Mouse (Mus musculus) c-Kit-positive CD71-positive TER-119-positive erythroid progenitor cells, embryonic 14.5 days (primary cell): ENCODE data around the gene Rps21.

Experiments used
- DNase-seq: peaks from one replicate; pipeline ENCODE4 v3.0.0-alpha.2; 2013; ENCODE audit warnings: low spot score

Gene Rps21

DNA sequence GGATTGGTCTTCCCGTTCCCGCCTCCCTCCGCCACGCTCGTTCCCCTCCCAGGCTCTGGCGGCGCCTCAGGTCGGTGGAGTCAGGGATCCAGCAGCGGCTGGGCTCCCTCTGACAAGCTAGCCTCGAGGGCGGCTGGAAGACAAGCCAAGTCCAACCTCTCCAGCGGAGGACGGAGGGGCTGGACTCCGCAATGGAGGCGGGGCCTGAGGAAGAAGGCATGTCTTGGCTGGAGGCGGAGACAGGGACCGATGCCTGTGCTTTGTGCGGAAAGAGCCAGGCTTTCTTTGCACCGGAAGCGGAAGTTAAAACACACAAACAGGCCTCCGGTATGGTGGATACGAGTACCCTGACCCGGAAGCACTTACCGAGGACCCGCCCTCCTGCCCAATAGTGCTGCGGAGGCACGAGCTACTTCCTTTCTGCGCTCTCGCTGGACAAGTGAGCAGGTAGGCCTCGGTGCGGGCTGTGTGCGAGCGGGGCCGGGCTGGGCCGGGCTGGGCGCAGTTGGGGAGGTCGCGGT, at the start of gene Rps21:
Gene Rps21 (plus strand): TSS at position 377 of the 521 bp plus-strand sequence.
- peak; percentile 98 for DNase-seq

DNA sequence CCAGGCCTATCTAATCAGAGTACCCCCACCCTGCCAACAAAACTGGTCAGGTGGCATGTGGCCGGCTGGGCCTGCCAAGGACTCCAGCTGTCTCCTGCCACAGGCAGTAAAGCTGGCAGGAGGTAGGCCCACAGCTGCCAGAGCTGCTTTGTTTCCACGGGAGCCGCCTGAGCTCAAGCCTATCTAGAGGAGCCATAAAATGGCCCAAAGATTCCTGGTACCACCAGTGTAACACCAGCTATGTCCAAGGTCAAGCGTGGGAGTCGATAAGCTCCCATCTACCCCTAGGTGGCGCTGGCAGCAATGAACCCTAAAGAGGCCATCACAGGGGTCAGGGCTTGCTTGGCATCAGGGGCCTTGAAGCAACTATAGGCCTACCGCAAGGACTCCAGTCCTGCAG, 49.3 kb upstream of the Rps21 start:
- DNase-seq: peak; percentile 22

DNA sequence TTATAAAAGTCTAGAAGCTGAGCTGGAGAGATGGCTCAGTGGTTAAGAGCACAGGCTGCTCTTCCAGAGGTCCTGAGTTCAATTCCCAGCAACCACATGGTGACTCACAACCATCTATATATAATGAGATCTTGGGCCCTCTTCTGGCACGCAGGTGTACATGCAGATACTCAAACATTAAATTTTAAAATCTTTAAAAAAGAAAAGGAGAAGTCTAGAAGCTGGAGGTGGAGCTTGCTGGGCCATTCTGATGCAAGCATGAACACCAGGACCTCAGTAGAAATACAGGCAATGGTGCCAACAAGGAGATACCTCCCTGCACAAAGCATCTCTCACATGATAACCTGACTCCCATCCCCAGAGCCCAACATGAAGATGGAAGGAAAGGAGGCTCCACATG, 48.2 kb upstream of the Rps21 start:
- DNase-seq: no peak

DNA sequence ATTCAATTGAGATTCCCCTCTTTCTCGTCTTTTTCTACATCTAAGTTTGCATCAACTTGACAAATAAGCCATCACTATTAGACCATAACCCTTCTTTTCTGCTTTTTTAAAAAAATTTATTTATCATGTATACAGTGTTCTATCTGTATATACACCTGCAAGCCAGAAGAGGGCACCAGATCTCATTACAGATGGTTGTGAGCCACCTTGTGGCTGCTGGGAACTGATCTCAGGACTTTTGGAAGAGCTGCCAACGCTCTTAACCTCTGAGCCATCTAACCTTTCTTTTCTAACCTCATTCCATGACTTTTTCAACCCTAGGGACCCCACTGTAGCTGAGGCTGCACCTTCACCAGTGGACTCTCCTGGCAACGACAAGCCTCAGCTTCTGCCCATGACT, 44.9 kb upstream of the Rps21 start:
- no peak for DNase-seq

DNA sequence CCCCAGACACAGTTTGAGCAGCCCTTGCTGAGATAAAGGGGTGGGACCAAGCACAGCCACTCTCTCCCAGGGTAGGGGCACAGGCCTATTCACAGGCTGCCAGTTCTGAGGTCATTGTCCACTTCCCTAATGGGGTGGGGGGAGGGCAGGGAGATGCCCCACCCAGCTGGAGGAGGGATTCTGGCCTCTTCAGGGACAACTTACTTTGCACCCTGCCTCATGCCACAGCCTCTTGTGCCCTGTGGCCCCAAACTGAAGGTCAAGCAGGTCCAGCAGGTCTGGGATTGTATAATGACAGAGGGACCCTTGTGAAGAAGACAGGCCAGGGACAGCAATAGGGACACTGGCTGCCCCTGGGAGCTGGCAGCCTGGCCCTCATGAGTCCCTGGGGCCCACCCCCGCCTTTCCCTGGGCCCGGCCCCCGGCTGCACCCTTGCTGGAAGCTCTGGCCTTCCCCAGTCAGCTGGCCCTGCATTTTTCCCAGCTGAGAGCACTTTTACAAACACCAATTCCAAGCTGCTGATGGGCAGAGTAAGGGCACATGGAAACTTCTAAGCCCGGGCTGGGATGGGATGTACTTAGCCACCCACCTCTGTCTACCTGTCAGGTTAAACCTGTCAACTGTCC, 42.7 kb upstream of the Rps21 start:
- no peak for DNase-seq

DNA sequence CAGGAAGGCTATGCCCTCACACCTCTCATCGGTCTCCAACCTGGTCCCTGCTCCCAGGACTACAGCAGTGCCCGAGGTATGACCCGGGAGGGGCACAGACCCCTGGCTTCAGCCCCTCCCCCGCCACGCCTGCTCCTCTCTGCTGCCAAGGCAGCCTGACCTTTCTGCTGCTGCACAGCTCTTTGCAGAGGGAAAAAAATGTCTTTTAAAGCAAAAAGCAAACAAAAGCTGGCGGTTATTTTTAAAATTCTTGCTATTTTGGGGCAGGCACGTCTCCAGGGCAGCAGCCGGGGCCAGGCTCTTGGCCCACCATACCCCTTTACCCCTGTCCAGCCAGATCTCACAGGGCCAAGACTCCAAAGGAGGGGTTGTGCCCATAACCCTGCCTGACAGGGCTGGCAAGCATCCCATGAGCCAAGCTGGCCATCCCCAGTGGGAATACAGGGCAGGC, 42.1 kb upstream of the Rps21 start:
- no peak for DNase-seq

DNA sequence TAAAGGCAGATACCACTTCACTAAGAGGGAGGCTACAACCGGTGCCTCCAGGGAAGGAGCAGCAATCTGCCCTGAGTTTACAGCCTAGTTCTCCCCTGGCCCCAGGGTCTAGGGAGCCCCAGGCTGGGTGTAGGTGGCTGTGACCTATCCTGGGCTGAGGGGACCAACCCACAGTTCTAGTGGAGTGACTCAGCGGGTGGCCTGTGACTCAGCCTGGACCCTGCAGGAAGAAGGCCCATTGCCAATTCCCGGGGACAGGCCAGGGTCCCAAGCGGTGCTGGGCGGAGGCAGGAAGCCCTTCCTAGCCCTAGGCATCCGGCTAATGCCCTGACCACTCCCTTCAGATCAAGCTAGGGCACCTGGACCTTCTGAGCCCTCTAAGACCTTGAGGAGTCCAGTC, 41.2 kb upstream of the Rps21 start:
- DNase-seq: no peak

DNA sequence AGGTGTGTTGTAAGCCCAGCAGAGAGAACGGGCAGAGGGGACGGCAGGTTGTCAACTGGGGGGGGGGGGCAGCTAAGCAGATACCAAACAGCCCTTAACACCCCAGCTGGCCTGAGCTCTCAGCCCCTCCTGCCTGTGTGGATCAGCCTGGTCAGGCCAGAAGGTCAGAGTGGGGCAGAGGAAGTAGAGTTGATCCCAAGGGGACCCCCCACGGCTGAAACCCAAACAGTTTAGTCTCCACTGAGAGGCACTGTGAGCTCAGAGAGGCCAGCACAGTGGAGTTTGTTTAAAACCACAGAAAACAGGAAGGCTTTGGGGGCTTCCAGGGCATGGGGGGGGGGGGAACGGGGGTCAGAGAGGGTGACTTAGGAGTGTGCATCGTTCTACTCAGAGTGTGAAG, 40.3 kb upstream of the Rps21 start:
- DNase-seq: no peak

DNA sequence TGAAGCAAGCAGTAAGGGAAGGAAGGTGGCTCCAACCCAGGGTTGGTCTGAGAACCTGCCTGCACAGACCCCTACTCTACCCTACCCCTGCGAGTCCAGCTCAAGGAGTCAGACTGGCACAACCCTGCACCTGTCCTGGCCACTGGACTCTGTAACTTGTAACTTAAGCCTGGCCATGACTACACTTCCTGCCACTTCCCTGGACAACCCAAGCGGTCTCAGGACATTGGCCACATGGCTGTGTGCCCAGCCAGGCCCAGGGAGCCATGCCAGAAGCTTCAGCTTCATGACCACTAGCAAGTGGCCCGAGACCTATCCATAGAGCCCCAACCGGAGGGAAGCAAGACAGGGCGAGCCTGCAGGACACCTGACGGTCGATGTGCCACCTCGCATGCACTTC, 39.6 kb upstream of the Rps21 start:
- DNase-seq: no peak

DNA sequence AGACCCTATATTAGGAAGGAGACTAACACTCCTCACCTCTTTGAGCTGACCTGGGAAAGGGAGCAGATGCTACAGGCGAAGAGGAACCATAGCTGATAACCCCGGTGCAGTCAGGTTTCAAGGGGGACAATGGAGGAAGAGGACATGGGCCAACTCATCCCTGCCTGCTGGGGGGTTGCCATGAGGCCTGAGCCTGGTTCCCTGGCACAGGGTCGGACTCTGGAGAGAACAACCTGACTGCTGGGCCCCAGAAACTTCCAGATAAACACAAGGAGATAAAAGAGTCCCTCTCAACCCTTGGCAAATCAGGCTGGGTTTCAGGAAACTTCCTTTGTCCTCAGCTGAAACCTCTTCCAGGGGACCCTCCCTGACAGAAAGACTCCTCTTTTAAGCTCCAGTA, 38.9 kb upstream of the Rps21 start:
- DNase-seq: no peak

DNA sequence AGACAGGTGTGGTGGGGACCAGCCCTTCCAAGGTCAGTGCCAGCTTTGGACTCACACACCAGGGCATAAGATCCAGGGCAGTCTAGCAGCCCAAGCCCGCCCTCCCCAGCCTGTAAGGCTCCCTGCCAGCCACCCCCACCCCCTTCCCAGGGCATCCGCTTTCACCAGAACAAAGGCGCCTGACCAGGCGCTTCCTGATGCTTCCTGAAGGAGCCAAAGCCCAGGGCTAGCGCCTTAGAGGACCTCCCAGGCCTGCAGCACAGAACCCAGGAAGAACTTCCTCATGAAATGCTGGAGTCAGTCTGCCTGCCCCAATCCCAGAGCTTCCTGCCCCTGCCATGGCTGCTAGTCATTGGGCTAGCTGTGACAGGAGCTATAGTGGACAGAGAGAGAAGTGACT, 38.5 kb upstream of the Rps21 start:
- no peak for DNase-seq

DNA sequence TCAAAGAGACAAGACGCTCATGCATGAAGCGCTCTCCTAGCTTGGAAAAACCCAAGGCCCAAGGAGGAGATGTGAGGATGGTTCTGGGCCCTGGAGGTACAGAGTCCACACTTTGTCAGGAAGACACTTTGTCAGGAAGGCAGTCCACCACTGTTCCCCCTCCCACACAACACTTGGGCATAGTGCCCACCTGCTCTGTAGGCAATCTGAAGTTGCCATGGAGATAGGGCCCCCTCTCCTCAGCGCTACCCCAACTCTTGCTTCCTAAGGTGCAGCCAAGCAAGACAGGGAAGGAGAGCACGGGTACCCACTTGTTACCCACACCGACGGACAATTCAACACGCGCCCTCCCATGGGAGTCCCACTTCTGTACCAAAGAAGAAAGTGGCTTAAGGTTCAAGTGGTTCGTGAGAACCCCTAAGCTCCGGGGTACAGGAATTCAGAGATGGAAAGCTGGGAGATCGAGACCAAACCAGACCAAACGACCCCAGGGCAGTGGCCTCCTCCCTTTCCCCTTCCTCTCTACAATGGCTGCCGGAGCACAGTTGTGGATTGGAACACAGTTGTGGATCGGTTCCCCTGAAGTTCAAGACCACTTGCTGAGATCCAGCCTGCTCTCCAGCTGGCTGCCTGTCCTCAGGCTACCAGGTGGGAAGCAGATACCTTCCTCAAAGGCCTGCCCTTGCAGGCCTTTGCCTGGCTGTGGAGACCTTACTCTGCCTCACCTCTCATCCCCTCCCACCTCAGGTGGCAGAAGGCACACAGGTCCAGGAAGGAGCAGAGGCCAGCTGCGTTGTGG, 37.8 kb upstream of the Rps21 start:
- no peak for DNase-seq

DNA sequence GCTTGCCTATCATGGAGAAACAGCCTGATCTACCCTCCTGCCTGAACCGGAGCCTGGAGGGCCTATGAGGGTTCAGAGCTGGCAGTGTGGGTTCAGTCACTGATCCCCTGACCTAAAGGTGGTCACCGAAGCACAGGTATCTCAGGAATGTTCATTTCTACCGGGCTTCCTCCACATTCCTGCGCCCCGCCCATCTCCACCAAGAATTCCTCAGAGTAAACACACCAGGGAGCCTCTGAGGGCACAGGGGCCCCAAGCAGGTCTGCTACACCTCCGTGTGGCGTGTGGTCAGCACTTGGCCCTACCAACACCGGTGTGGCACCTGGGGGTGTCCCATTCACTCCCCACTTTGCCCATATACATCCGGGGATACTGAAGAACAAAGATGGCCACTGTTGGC, 37.0 kb upstream of the Rps21 start:
- DNase-seq: no peak

DNA sequence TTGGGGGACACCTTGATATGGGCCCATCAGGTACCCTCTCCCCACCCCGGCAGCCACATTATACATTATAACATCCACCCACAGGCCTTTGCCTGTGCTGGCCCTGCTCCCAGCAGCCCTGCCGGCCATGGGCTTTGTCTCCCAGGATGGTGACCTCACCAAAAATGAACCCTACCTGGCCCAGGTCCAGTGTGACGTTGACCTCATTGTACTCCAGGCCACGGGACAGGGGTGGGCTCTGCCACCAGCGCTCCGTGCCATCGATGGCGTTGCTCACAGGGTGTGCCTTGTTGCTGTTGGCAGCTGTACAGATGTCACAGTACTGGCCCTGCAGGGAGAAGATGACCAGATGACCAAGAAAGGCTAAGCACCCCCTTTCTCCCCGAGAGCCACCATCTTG, 36.1 kb upstream of the Rps21 start:
- DNase-seq: no peak

DNA sequence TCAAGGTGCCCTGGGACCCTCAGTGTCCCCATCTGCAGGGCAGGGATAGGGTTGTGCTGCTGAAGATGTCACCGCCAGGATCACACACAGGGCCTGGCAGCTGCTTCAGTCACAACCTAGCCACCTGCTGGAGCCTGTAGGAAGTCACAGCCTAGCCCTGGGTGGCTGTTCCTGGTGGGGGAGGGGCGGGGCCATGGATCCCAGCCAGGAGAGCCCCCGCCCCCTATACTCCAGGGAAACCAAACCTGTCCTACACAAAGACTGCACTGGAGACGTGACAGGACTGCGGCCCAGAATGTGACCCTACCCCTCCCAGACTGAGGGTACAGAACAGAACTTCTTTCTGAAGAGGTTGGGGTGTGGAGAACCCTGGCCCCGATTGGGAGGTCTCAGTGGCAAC, 34.9 kb upstream of the Rps21 start:
- DNase-seq: no peak

DNA sequence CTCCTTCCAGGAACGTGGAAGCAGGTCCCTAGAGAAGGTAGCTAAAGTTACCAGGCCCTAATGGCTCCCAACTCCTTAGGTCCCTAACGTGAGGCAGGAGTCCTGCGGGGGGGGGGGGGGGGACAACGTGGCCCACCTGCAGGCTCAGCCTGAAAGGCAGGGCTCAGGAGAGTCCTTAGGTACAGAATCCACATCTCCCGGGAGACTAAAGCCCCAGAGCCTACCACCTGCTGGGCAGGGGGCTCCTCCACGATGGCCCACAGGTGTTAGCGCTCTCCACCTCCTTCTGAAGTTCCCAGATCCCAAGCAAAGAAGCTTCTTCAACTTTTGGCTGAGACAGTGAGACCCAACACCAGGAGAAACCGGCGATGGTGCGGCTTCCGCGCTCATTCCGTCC, 32.5 kb upstream of the Rps21 start:
- no peak for DNase-seq

DNA sequence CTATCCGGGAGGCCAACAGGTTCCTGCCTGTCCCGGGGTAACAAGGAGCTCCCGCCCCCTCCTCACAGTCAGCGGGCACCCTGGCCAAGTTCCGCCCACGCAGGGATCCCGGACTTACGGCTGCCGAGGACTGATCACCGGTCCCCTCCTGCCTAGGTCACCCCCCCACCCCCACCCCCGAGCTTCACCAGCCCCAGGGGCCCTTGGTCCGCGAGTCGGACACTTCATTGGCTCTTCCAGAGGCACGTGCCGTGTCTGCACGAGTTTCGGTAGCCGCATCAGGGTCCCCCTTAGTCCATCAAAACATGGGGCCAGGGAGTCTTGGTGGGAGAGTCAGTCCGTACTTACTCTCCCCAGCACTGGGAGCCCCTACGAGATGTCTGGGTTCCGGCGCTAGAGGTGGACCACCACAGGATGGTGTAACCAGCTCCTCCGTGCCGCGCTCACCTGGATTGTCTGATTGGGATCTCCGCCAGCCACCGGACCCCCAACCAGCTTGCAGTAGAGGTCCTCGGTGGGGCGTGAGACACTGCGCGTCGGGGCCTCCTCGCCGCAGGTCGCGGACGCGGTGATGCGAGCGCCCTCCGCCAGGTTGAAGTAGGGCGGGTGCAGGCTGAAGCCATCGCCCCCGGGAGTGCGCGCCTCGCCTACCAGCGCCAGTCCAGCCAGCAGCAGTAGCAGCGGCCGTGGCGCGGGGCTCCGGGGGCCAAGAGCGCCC, 32.0 kb upstream of the Rps21 start:
- DNase-seq: no peak

DNA sequence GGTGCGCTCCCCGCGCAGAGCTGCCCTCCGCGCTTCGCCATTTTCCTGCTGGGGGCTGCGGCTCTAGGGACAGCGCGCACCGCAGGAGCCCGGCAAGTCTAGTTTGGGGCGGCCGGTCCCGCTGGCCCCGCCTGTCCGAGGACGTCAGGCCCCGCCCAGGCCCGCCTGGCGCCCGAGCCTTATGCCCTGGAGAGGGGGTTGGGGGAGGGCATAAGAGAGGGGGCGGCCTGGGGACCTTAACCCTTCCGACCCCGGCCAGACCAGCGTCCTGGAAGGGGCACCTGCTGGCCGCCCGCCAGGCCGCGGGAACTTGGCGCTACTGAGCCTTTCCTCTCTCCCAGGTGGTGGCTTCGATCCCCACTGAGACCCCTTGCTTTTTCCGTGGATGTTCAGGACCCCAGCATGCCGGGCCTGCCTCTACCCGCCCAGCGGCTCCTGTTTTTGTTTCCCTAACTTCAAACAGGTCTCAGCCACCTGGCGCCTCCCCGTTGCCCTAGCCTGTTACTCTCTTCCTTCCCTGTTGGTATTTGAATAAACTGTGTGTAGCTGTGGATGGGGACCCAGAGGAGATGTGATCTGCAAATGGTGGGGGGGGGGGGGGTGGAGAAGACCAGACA, 31.3 kb upstream of the Rps21 start, which contains the start of gene Lama5:
Gene Lama5 (minus strand): TSS at position 98 of the 617 bp plus-strand sequence.
- DNase-seq: no peak

DNA sequence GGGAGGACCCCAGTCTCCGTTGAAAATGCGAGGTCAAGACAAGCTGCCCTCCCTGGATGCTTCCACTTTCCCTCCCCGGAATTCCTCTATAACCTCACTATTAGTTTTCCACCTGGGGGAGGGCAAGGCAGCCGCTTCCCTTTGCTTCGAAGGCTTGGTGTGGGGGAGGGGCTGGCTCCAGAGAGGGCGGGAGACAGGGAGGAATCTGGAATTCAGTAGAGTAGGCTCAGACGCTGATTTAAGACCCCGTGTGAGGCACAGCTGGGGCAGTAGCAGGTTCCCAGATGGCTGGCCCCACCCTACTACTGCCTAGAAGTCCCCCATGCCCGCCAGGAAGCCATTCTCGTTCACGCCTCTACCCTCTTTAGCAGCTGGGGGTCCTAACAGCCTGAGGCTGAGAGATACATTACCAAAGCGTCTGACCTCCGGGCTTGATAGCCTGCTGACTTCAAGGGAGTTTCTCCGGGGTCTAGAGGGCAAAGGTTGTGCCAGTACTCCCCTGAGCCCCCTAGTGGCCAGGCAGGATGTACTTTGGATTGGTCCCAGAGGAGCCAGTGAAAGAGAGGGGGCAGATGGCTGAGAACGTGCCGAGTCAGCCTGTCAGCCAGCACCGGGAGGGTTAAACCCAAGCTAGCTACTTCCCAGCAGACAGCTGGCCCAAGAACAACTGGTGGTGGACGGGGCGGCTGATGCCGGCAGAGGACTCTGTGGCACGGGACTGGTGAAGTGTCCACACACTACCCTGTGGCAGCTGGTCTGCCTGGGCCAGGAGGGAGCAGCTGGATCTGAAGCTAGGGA, 29.7 kb upstream of the Rps21 start:
- peak; percentile 52 for DNase-seq

DNA sequence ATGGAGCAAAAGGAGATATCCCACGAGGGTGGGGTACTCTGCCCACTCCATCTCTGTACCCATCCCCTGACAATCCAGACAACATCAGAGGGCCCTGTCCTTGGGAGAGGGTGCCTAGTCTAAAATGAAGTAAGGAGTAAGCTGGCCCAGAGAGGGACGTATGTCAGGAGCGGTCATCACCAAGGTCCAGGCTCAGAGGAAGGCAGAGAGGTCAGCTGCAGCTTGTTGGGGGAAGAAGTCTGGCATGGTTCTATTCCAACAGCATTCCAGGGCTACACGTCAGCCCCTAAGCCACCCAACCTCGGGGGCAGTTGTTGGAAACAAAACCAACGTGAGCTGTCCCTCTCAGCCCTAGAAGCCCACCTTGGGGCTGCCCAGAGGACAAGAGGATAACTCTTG, 29.1 kb upstream of the Rps21 start:
- DNase-seq: no peak

DNA sequence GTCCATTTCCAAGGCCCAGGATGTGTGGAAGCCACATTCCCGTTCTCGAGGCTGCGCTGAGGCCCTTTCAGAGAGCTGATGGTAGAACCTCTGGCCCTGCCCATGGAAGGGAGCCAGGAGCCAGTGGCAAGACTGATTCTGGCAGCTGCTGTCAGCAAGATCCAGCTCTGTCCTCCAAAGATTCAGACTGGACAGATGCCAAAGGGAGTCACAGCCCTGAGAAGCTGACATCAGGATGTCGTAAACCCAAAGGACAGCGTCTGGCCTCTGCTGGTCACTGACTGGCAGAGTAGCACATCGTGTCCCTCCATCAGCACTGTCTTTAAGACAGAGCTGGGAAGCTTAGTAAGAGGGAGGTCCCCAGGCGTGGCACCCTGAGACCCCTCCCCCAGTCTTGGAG, 28.6 kb upstream of the Rps21 start:
- no peak for DNase-seq

DNA sequence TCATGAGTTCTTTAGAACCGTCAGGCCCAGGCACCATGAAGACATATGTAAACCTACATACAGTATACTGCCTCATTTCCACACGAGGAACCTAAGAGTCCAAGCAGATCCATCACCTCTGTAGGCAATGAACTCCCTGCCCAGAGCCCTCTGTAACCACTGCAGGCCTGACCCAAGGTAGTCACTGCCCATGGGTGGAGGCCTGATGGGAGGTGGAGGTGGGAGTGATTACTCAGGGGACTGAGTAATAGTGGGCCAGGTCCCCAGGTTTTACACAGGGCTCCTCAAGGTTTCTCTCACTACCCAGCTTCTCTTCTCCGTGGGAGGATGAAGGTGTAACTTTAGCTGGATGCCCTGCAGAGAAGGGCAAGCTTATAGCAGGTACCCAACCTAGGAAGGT, 28.0 kb upstream of the Rps21 start:
- DNase-seq: no peak
